Mouse (Mus musculus): ENCODE measurements around the gene Hadhb. TPM values are rescaled to one million over a fixed set of nuclear protein-coding genes. Genes with fewer than 3 reads are reported as not detected.

Hadhb gene
- total and polyA plus RNA-seq, 3 experiments = 1,187 to 2,338 (median 1,981) TPM

DNA sequence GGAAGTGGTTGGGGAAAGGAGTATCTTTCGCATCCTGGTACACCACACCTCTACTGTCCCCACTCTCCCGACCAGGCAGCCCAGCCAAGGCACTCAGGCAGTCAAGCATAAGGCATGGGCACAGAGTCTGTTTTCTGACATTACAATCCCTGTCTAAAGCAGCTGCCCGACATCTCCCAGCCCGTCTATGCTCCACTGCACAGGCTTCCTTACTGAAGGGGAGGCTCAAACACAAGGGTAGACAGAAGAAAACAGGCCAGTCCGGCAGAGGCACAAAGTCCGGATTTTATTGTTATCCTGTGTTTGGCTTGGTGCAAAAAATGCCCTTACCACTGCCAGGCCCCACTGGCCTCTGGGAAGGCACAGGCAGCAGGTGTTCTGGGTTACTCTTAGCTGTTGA, 35.9 kb upstream of the Hadhb start:
- Histone ChIP-seq H3K9ac (ENCODE audit: low read depth, low read length) (no peak overlapping the region), H3K4me1 (ENCODE audit: control insufficient read depth, insufficient read depth, low read length) (0 out of 2 replicates have a peak, but pooled peaks cover 1% of the 10 kb centered on the region), H3K27ac (no peak overlapping the region), H3K79me2 (replicated peaks; ENCODE audit: control insufficient read depth, insufficient read depth, low read length) (no peaks in the 10 kb centered on the region), H3K27me3 (ENCODE audit: control insufficient read depth, insufficient read depth, low read length) (no peaks in the 10 kb centered on the region), H3K36me3 (ENCODE audit: control insufficient read depth, insufficient read depth, low read length) (no peaks in the 10 kb centered on the region), H3K4me3 (no peak overlapping the region)
- 89% methylated on average over 6 of the region's 6 CpGs for WGBS
- DNase-seq = no peak
- no peak for TF ChIP-seq CTCF (IDR thresholded peaks at IDR 0.05)
- no peak for TF ChIP-seq EP300 (IDR thresholded peaks at IDR 0.05; ENCODE audit: insufficient read depth, low read depth, low read length)
- TF ChIP-seq POLR2A (IDR thresholded peaks at IDR 0.05; ENCODE audit: insufficient read depth, low read depth, low read length) = no peak
- intact Hi-C loops (cut with DNase I) = loop anchor here (10.0 kb wide), 1 partner anchor 294 kb away; no protein-coding TSS in a partner anchor

DNA sequence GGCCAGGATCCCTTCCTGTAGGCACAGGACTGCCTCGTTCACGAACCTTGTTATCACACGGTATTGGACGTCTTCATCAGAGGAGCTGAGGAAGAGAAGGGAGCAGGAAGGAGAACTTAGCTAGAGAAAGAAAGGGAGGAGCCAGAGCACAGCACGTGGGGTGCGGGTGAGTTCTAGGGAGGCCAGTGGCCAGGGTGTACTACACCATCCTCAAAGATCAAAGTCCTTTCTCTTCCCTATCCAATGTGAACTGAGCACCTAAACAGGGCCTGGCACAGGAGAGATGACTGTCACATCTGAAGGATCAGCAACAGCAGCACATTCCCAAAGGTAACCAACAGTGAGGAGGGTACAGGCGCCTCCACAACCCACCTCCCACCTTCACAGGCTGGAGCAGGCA, 34.9 kb upstream of the Hadhb start:
- WGBS = 68% methylated on average over 7 of the region's 7 CpGs
- intact Hi-C loops (cut with DNase I) = no loop called here
- Histone ChIP-seq H3K4me1 (ENCODE audit: control insufficient read depth, insufficient read depth, low read length) (no peaks in the 10 kb centered on the region), H3K27me3 (ENCODE audit: control insufficient read depth, insufficient read depth, low read length) (no peaks in the 10 kb centered on the region), H3K36me3 (ENCODE audit: control insufficient read depth, insufficient read depth, low read length) (no peaks in the 10 kb centered on the region), H3K79me2 (replicated peaks; ENCODE audit: control insufficient read depth, insufficient read depth, low read length) (no peaks in the 10 kb centered on the region), H3K9ac (ENCODE audit: low read depth, low read length) (no peak overlapping the region), H3K27ac (no peak overlapping the region), H3K4me3 (no peak overlapping the region)
- TF ChIP-seq CTCF (IDR thresholded peaks at IDR 0.05) (no peak), POLR2A (IDR thresholded peaks at IDR 0.05; ENCODE audit: insufficient read depth, low read depth, low read length) (no peak), EP300 (IDR thresholded peaks at IDR 0.05; ENCODE audit: insufficient read depth, low read depth, low read length) (no peak)
- DNase-seq = no peak

GRCm38 (mm10) chr5:30122481-30122880, 32.6 kb upstream of the Hadhb start:
- 79% methylated on average over 6 of the region's 6 CpGs for WGBS
- DNase-seq = no peak
- no peak for TF ChIP-seq POLR2A (IDR thresholded peaks at IDR 0.05; ENCODE audit: insufficient read depth, low read depth, low read length)
- TF ChIP-seq EP300 (IDR thresholded peaks at IDR 0.05; ENCODE audit: insufficient read depth, low read depth, low read length) = no peak
- no peak for TF ChIP-seq CTCF (IDR thresholded peaks at IDR 0.05)
- H3K4me1 ChIP-seq (ENCODE audit: control insufficient read depth, insufficient read depth, low read length) = no peaks in the 10 kb centered on the region
- no peak overlapping the region for H3K27ac ChIP-seq
- intact Hi-C loops (cut with DNase I) = no loop called here
- no peaks in the 10 kb centered on the region for H3K79me2 ChIP-seq (replicated peaks; ENCODE audit: control insufficient read depth, insufficient read depth, low read length)
- H3K27me3 ChIP-seq (ENCODE audit: control insufficient read depth, insufficient read depth, low read length) = no peaks in the 10 kb centered on the region
- no peak overlapping the region for H3K9ac ChIP-seq (ENCODE audit: low read depth, low read length)
- no peak overlapping the region for H3K4me3 ChIP-seq
- H3K36me3 ChIP-seq (ENCODE audit: control insufficient read depth, insufficient read depth, low read length) = peaks cover 3% of the 10 kb centered on the region

GRCm38 (mm10) chr5:30125587-30125986, 29.5 kb upstream of the Hadhb start:
- DNase-seq = no peak
- peaks cover 12% of the 10 kb centered on the region for H3K36me3 ChIP-seq (ENCODE audit: control insufficient read depth, insufficient read depth, low read length)
- no peaks in the 10 kb centered on the region for H3K4me1 ChIP-seq (ENCODE audit: control insufficient read depth, insufficient read depth, low read length)
- intact Hi-C loops (cut with DNase I) = loop anchor here (5.0 kb wide), 1 partner anchor 57 kb away; no protein-coding TSS in a partner anchor
- H3K27me3 ChIP-seq (ENCODE audit: control insufficient read depth, insufficient read depth, low read length) = no peaks in the 10 kb centered on the region
- no peak overlapping the region for H3K27ac ChIP-seq
- H3K79me2 ChIP-seq (replicated peaks; ENCODE audit: control insufficient read depth, insufficient read depth, low read length) = no peaks in the 10 kb centered on the region
- TF ChIP-seq POLR2A (IDR thresholded peaks at IDR 0.05; ENCODE audit: insufficient read depth, low read depth, low read length) (no peak), CTCF (IDR thresholded peaks at IDR 0.05) (peak; percentile 86), EP300 (IDR thresholded peaks at IDR 0.05; ENCODE audit: insufficient read depth, low read depth, low read length) (0 out of 2 replicates have a peak, but pooled peaks have one; percentile 60)
- H3K4me3 ChIP-seq = no peak overlapping the region
- 41% methylated on average over 5 of the region's 5 CpGs for WGBS
- H3K9ac ChIP-seq (ENCODE audit: low read depth, low read length) = no peak overlapping the region

- H3K36me3 ChIP-seq (ENCODE audit: control insufficient read depth, insufficient read depth, low read length) = peaks cover 17% of the 10 kb centered on the region
- no peak overlapping the region for H3K4me3 ChIP-seq
- H3K27me3 ChIP-seq (ENCODE audit: control insufficient read depth, insufficient read depth, low read length) = no peaks in the 10 kb centered on the region
- no peaks in the 10 kb centered on the region for H3K79me2 ChIP-seq (replicated peaks; ENCODE audit: control insufficient read depth, insufficient read depth, low read length)
- no peak for TF ChIP-seq CTCF (IDR thresholded peaks at IDR 0.05)
- no peak for TF ChIP-seq POLR2A (IDR thresholded peaks at IDR 0.05; ENCODE audit: insufficient read depth, low read depth, low read length)
- no peak for TF ChIP-seq EP300 (IDR thresholded peaks at IDR 0.05; ENCODE audit: insufficient read depth, low read depth, low read length)
- WGBS = 85% methylated on average over 7 of the region's 7 CpGs
- H3K4me1 ChIP-seq (ENCODE audit: control insufficient read depth, insufficient read depth, low read length) = no peaks in the 10 kb centered on the region
- no peak overlapping the region for H3K27ac ChIP-seq
- no peak overlapping the region for H3K9ac ChIP-seq (ENCODE audit: low read depth, low read length)
- intact Hi-C loops (cut with DNase I) = loop anchor here (5.0 kb wide), 1 partner anchor 56 kb away; no protein-coding TSS in a partner anchor
- DNase-seq = no peak
Measured at GRCm38 (mm10) chr5:30126756-30127155, 28.3 kb upstream of the Hadhb start.

GRCm38 (mm10) chr5:30127921-30128597, 27.0 kb upstream of the Hadhb start:
- Histone ChIP-seq H3K79me2 (replicated peaks; ENCODE audit: control insufficient read depth, insufficient read depth, low read length) (no peaks in the 10 kb centered on the region), H3K36me3 (ENCODE audit: control insufficient read depth, insufficient read depth, low read length) (peaks cover 17% of the 10 kb centered on the region), H3K27ac (no peak overlapping the region), H3K4me1 (ENCODE audit: control insufficient read depth, insufficient read depth, low read length) (no peaks in the 10 kb centered on the region), H3K27me3 (ENCODE audit: control insufficient read depth, insufficient read depth, low read length) (no peaks in the 10 kb centered on the region), H3K4me3 (no peak overlapping the region), H3K9ac (ENCODE audit: low read depth, low read length) (no peak overlapping the region)
- TF ChIP-seq EP300 (IDR thresholded peaks at IDR 0.05; ENCODE audit: insufficient read depth, low read depth, low read length) = no peak
- TF ChIP-seq POLR2A (IDR thresholded peaks at IDR 0.05; ENCODE audit: insufficient read depth, low read depth, low read length) = no peak
- no peak for TF ChIP-seq CTCF (IDR thresholded peaks at IDR 0.05)
- no peak for DNase-seq
- intact Hi-C loops (cut with DNase I) = loop anchor here (5.0 kb wide), 1 partner anchor 54 kb away; no protein-coding TSS in a partner anchor
- 66% methylated on average over 13 of the region's 13 CpGs for WGBS

Measured in heart, adult 2 months (tissue).